Mouse (Mus musculus) forebrain, embryonic 14.5 days (tissue): Measurements from ENCODE around the gene Ston2. TPM values are rescaled to one million over a fixed set of nuclear protein-coding genes. Genes with fewer than 3 reads are reported as not detected.

Source experiments
- ATAC-seq: fragments of 200-750 bp; cut with Nextera tagmentation; 2 replicates; pipeline ENCODE4 v1.8.0; 2017; ENCODE audit warnings: mild to moderate bottlenecking, moderate library complexity
- DNase-seq: peaks from one replicate; pipeline ENCODE4 v3.0.0-alpha.2; 2015; ENCODE audit warnings: low spot score
- H3K27ac ChIP-seq: fragments of 300-500 bp; sonication (generic); 2 replicates; pipeline ENCODE4 v1.5.1; 2014; ENCODE audit warnings: low read depth, mild to moderate bottlenecking, control low read depth, low read length, moderate library complexity
- H3K27me3 ChIP-seq: fragments of 300-500 bp; sonication (generic); replicated peaks from 2 replicates; pipeline ENCODE4 v1.6.1; 2014; ENCODE audit warnings: low read length, control low read depth, mixed read lengths; ENCODE audit not compliant: control insufficient read depth, insufficient read depth
- H3K36me3 ChIP-seq: fragments of 300-500 bp; sonication (generic); 2 replicates; pipeline ENCODE4 v1.6.1; 2014; ENCODE audit warnings: low read length, control low read depth; ENCODE audit not compliant: control insufficient read depth, insufficient read depth
- H3K4me1 ChIP-seq: fragments of 300-500 bp; sonication (generic); 2 replicates; pipeline ENCODE4 v1.6.1; 2014; ENCODE audit warnings: antibody characterized with exemption, low read length, control low read depth; ENCODE audit not compliant: control insufficient read depth, insufficient read depth
- H3K4me2 ChIP-seq: fragments of 300-500 bp; sonication (generic); 2 replicates; pipeline ENCODE4 v1.6.1; 2014; ENCODE audit warnings: mild to moderate bottlenecking, control low read depth, low read length
- H3K4me3 ChIP-seq: fragments of 300-500 bp; sonication (generic); 2 replicates; pipeline ENCODE4 v1.5.1; 2014; ENCODE audit warnings: low read depth, low read length, control low read depth
- H3K9ac ChIP-seq: fragments of 300-500 bp; sonication (generic); 2 replicates; pipeline ENCODE4 v1.6.1; 2014; ENCODE audit warnings: mild to moderate bottlenecking, low read length, control low read depth, moderate library complexity
- H3K9me3 ChIP-seq: fragments of 300-500 bp; sonication (generic); replicated peaks from 2 replicates; pipeline ENCODE4 v1.6.1; 2016; ENCODE audit warnings: low read length, control low read depth, mixed read lengths; ENCODE audit not compliant: control insufficient read depth
- WGBS: fragments of 180-500 bp; shearing (Covaris S2); extraction: QIAGEN DNeasy Blood & Tissue Kit; methylation state at CpG from one replicate; pipeline ENCODE4 v1.1.7; 2014; 5-methylcytosine and 5-hydroxymethylcytosine counted together
- polyA plus RNA-seq: library from polyadenylated mRNA; unstranded; fragments of >200 nt; fragmentation: Nextera tagmentation; extraction: Ambion mirVana; gene quantifications from 2 replicates; pipeline ENCODE4 v1.2.1, GENCODE M21; 2014

Gene Ston2
- polyA plus RNA-seq, 1 experiment from 2014 or later: 5.6 TPM

DNA sequence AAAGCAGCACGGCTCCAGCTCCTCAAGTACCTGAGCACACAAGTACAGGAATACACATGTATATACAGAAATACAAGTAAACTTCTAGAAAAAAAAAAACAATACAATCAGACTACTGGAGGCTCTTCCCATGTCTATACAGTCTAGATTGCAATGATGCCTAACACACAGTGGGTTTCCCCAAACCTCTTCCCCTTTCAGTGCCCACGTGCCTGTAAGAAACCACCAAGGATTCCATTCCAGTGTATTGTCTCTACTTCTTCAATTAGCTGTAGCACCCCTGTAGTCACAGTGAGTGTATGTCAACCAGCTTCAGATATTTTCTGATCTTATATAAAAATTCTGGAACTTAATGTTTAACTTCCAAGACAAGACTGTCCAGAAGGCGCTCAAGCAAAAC lies 196.1 kb downstream of the Ston2 start:
- H3K27me3 ChIP-seq: no peaks in the 10 kb centered on the region
- ATAC-seq: no peak

DNA sequence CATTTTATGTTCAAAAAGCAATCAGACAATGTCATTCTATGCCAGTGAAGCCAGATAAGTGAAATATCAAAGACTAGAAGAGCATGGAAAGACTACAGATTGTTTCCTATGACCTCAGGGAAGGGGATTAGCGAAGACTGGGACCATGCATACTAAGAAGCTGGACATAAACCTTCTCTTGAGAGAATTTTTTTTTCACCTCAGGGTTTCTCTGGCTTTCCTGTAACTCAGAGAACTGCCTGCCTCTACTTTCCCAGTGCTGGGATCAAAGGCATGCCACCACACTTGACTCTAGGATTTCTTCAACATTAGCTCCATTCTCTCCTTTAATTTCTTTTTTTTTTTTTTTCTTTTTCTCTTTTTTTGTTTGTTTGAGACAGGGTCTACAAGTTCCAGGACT lies 197.0 kb downstream of the Ston2 start:
- H3K9ac ChIP-seq: peak overlapping the region; percentile 100; the same call in 1 of the 2 replicates
- no peak for ATAC-seq
- no peaks in the 10 kb centered on the region for H3K27me3 ChIP-seq
- no peaks in the 10 kb centered on the region for H3K9me3 ChIP-seq
- WGBS: 67% methylated on average over 1 of the region's 1 CpGs
- no peaks in the 10 kb centered on the region for H3K36me3 ChIP-seq
- no peak overlapping the region for H3K4me3 ChIP-seq
- peaks cover 14% of the 10 kb centered on the region for H3K4me1 ChIP-seq
- H3K27ac ChIP-seq: no peak overlapping the region
- H3K4me2 ChIP-seq: peak overlapping the region; percentile 62
- DNase-seq: no peak

More for the DNA sequence above, 196.1 kb downstream of the Ston2 start:
- DNase-seq: no peak
- no peaks in the 10 kb centered on the region for H3K9me3 ChIP-seq
- peaks cover 10% of the 10 kb centered on the region for H3K4me1 ChIP-seq
- no peak overlapping the region for H3K27ac ChIP-seq
- H3K36me3 ChIP-seq: no peaks in the 10 kb centered on the region
- WGBS: 95% methylated on average over 3 of the region's 3 CpGs
- no peak overlapping the region for H3K4me2 ChIP-seq
- H3K9ac ChIP-seq: no peak overlapping the region
- no peak overlapping the region for H3K4me3 ChIP-seq

DNA sequence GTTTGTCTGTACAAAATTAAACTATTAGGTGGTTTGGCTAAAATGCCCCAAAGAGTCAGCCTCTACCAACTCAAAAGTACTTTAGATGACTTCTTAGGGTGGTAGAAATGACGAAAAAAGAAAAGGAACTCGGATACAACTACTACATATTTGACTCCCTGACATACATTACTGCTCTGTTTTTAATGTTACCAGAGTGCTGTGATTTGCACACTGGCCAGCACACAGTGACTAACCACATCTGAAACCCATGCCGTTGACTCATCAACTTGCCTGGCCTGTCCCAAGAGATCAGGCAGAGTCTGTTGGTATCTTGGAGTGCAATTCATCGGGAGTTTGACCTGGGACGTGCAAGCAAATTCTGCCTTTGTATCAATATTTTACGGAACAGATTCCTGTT lies 197.5 kb downstream of the Ston2 start:
- Histone ChIP-seq H3K9ac (peak overlapping the region; percentile 100), H3K4me3 (peak overlapping the region; percentile 91), H3K27me3 (no peaks in the 10 kb centered on the region), H3K9me3 (no peaks in the 10 kb centered on the region), H3K36me3 (peaks cover 3% of the 10 kb centered on the region; the same call in 1 of the 2 replicates), H3K4me1 (peaks cover 14% of the 10 kb centered on the region), H3K27ac (peak overlapping the region; percentile 97), H3K4me2 (peak overlapping the region; percentile 62)
- WGBS: 26% methylated on average over 6 of the region's 6 CpGs
- no peak for DNase-seq
- ATAC-seq: no peak

DNA sequence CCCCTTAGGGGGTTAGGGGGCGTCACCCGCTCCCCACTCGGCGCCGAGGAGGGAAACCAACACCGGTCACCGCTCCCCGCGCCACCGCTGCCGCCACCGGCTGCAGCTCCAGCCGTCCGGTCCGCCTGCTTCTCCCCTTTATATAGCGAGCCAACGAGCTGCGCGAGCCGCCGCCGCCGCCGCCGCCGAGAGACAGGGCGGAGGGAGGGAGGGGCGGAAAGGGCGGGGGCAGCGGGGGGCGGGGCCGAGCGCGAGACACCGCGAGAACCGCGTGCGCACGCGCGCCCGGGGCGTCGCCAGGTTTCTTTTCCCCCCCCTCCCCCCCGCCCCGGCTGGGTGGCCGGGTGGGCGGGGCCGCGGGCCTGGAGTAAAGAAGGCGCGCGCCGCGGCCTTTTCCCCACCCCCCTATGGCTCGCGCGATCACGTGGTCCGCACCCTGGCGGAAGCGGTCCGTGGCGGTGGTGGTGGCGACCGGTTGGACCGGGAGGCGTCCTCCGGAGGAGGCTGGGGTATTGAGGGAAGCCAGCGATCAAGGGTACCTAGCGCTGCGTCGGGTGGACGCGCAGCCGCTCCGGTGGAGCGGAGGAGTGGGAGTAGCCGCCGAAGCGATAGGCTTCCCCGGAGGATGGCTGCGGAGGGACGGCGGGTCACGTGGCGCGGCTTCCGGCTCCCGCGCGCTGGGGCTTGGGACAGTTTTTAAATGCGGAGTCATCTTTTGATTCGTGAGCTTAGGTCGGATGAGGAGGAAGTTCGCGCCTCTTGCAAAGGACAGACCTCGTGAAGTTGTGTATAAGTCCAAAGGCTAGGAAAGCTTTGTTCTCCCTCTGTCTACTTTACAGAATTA lies 198.1 kb downstream of the Ston2 start, which contains the start of gene Gtf2a1:
Gene Gtf2a1 (minus strand): TSS at position 641 of the 844 bp plus-strand sequence.
- Histone ChIP-seq H3K4me3 (peak within 1 kb of the TSS; percentile 91), H3K9ac (peak within 1 kb of the TSS; percentile 100), H3K27ac (peak within 1 kb of the TSS; percentile 100), H3K4me1 (peaks cover 14% of the 10 kb centered on the region), H3K36me3 (peaks cover 7% of the 10 kb centered on the region), H3K27me3 (no peaks in the 10 kb centered on the region), H3K9me3 (no peaks in the 10 kb centered on the region), H3K4me2 (peak within 1 kb of the TSS; percentile 68)
- ATAC-seq (peak; percentile 86), DNase-seq (peak; percentile 98)
- WGBS: under 1% methylated on average over 48 of the region's 99 CpGs

DNA sequence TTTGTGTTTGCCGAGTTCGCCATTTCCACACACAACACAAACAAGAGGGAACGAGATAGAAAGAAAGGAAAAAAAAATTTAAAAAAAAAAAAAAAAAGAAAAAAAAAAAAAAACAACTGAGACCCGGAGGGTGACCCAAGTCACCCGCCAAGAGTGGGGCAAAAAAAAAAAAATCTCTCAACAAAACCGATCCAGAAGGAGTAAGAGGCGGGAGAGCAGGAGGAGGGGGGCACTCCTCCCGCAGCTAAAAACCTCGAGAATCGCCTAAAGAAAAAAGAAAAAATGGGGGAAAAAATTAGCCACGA lies 198.7 kb downstream of the Ston2 start:
- Histone ChIP-seq H3K9me3 (no peaks in the 10 kb centered on the region), H3K27me3 (no peaks in the 10 kb centered on the region), H3K9ac (peak overlapping the region; percentile 100), H3K4me2 (peak overlapping the region; percentile 68), H3K36me3 (peaks cover 13% of the 10 kb centered on the region), H3K27ac (peak overlapping the region; percentile 100), H3K4me1 (peaks cover 14% of the 10 kb centered on the region), H3K4me3 (peak overlapping the region; percentile 91)
- ATAC-seq (no peak), DNase-seq (no peak)
- 0% methylated on average over 11 of the region's 11 CpGs for WGBS

DNA sequence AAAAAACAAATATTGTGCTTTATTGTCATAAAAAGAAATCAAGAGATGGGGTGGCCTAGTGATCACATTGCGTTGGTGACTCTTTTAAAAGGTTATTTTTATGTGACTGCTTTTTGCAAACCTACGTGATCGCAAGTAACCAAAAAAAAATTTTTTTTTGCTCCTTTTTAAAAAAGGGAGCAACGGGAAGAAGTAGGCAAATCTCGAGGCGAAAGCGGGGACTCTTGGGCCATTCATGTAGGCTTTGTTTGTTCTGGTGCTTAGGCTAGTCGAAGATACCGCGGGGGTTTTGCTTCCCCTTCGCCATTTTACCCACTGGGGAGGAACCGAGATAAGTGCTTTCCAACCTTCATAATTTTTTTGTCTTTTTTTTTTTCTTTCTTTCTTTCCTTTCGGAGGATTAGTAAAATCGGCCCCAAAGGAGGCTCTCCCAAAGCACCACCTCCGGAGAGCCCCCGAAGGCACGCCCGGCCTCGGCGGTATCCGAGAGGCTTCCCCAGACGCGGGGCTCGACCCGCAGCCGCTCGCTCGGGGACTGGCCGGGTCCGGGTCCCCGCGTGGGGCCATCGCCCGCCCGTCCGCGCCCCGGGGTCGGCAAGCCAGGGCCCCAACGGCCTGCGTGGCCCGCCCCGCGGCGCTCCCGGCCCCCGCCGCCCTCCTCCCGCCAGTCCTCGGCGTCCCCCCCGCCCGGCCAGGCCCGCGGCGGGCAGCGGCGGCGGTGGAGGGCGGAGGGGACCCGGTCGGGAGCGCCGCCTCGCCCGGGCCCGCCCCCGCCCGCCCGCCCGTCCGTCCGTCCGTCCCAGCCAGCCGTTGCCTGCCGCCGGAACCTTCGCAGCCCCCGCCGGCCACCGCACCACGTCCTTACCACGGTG lies 199.3 kb downstream of the Ston2 start:
- Histone ChIP-seq H3K36me3 (peaks cover 19% of the 10 kb centered on the region), H3K4me3 (peak overlapping the region; percentile 91), H3K27me3 (no peaks in the 10 kb centered on the region), H3K4me2 (peak overlapping the region; percentile 68), H3K9ac (peak overlapping the region; percentile 100), H3K9me3 (no peaks in the 10 kb centered on the region), H3K27ac (peak overlapping the region; percentile 100), H3K4me1 (peaks cover 19% of the 10 kb centered on the region)
- DNase-seq: peak; percentile 71
- WGBS: 1% methylated on average over 64 of the region's 83 CpGs
- ATAC-seq: 0 out of 2 replicates have a peak, but pooled peaks have one; percentile 0

DNA sequence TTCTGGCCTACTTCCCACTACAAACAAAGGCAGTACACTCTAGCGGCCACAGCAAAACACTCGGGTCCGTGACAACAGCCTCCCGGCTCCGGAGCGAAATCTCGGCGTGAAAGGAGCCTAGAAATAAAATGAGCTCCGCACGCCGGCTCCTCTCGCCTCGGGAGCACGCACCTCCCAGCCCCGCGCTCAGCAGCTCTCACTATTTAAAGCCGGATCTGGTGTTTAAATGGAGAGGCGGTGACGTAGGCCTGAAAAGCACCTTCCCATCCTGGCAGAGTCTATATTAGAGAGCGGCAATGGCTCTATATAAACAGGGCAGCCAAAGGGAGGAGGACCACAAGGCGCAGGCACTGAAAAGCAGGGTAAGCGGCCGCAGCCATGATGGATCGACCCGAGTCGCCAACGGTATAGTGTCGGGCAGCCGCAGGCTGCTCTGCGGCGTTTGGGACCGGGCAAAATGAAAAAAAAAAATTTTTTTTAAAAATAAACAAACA lies 200.0 kb downstream of the Ston2 start:
- peaks cover 21% of the 10 kb centered on the region for H3K36me3 ChIP-seq
- H3K4me2 ChIP-seq: peak overlapping the region; percentile 68
- under 1% methylated on average over 32 of the region's 32 CpGs for WGBS
- peak overlapping the region; percentile 91 for H3K4me3 ChIP-seq
- no peaks in the 10 kb centered on the region for H3K27me3 ChIP-seq
- peak overlapping the region; percentile 100 for H3K9ac ChIP-seq
- peak; percentile 99 for DNase-seq
- peak overlapping the region; percentile 100 for H3K27ac ChIP-seq
- no peaks in the 10 kb centered on the region for H3K9me3 ChIP-seq
- peak; percentile 89 for ATAC-seq
- H3K4me1 ChIP-seq: peaks cover 24% of the 10 kb centered on the region

DNA sequence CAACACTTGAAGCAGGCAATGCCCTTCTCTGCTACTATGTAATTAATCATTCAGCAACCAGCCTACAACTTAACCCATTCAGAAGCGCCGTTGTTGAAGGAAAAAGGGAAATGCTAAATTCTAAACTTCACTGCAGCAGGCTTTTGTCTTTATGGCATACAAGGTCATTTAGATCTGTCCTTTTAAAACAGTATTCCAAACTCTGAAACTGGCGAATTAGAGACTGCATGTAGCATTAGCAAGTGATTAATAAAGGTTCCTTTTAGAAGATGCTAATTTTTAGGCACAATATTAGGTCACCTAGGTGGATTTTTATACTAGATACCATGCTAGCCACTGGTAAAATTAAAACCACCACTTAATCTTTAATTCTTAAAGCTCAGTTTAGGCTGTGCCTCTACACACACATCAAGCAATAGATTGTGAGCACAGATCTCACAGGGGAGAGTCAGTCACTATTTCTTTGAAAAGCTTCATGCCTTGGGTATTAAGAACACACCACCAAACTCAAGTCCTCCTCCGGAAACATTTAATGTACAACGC lies 200.6 kb downstream of the Ston2 start:
- Histone ChIP-seq H3K9ac (peak overlapping the region; percentile 100), H3K27ac (peak overlapping the region; percentile 100), H3K4me1 (peaks cover 27% of the 10 kb centered on the region), H3K4me2 (peak overlapping the region; percentile 68), H3K27me3 (no peaks in the 10 kb centered on the region), H3K9me3 (no peaks in the 10 kb centered on the region), H3K36me3 (peaks cover 23% of the 10 kb centered on the region), H3K4me3 (peak overlapping the region; percentile 91)
- WGBS: 2% methylated on average over 5 of the region's 5 CpGs
- DNase-seq (peak; percentile 50), ATAC-seq (no peak)
